Mouse (Mus musculus): ENCODE data around the gene Proser3. TPM values are rescaled to one million over a fixed set of nuclear protein-coding genes. Genes with fewer than 3 reads are reported as not detected.
"Not testable (repeated sequence)": the region's sequence is repeated elsewhere in the genome, so short reads cannot be mapped to it uniquely, and the experiment has no call there.

Proser3 gene
- total RNA-seq, 2 experiments from 2014 or later: 3.4 to 4.4 TPM

DNA sequence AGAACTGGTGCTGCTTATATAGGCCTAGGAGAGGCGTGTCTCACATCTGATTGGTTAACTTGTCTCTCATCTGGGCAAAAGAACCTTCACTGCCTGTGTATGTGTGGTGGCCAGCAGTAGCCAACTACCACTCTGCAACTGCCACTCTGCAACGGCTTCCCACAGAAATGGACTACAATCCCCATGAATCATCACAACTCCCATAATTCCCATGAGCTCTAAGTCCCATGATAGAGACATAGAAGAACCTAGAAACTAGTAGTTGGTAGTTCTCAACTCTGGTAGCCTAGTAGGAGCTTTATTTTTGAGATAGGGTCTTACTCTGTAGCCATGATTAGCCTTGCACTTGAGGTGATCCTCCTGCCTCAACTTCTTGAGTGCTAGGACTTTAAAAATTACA, 2.2 kb downstream of the Proser3 start:
- DNase-seq (ENCODE audit: low spot score in 2 of 2): no peak

DNA sequence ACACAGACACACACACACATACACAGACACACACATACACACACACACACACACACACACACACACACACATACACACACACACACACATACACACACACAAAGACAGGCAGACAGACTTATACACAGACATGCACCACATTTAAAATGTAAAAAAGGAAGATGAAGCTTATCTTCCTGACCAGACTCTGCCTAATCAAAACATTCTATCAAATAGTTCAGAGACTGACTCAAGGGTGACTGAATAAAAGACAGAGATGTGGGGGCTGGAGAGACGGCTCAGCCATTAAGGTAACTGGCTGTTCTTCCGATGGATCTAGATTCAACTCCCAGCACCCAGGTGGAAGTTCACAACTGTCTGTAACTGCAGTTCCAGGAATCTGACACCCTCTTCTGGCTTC, 7.8 kb downstream of the Proser3 start:
- no peak for DNase-seq (ENCODE audit: low spot score in 2 of 2)

DNA sequence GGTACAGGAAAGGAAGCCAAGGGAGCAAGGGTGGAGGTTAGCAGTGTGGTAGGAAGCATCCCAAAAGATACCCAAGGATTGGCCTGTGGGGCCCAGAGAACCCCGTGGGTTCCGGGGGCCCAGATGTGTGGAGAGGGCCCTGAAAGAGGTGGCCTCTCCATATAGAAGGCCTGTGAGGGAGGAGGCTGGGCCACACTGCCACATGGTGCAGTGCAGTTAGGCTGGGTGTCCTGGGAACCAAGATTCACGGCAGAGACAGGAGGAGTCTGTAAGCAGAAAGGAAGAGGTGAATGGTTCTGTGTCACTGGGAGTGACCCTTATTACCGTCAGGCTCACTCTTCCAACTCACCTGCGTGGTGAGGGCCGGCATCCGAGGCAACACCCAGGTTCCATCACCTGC, 11.5 kb downstream of the Proser3 start:
- DNase-seq (ENCODE audit: low spot score in 2 of 2): no peak

DNA sequence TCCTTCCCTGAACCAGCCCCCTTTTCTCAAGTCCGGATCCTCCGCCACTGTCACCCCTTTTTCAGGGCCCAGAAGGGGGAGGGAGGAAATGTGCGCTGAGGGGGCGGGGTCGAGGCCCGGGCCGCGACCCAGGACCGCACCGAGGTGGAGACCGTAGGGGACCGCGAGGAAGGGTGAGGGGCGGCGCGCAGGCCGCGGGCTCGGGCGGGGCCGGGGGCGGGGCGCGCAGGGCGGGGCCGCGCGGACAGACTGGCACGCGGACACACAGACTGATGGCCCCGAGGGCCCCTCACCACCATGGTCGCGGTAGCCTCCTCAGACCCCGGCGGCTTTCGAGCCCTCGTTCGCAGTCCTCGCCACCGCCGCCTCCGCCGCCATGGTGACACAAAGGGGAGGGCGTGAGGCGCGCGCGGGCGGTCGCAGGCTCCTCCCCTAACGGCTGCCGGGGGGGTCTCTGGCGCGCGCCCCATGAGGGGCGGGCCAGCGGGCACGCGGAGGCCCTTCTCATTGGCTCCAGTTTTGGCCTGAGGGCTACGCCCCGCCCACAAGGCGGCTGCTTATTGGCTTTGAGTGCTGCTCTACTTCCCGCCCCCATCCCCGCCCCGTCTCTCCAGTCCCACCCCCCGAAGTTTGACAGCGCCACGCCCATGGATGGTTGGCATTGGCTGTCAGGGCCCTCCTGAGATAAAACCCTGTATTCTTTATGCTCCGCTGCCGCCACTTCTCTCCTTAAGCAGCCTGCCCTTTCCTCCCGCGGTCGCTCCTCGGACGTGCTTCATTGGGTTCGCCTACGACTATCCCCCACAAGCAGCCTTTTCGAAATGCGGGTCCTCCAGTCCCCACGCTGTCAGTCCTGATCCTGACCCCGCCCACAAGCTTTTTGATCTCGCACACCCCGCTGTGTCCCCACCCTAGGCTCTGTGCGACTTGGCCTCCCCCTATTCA, 17.2 kb downstream of the Proser3 start, which contains the start of gene Arhgap33:
Gene Arhgap33, minus strand, starts transcription at position 428 of the 945 bp plus-strand sequence.
- peak; percentile 96 to 98 for DNase-seq (ENCODE audit: low spot score in 2 of 2)

DNA sequence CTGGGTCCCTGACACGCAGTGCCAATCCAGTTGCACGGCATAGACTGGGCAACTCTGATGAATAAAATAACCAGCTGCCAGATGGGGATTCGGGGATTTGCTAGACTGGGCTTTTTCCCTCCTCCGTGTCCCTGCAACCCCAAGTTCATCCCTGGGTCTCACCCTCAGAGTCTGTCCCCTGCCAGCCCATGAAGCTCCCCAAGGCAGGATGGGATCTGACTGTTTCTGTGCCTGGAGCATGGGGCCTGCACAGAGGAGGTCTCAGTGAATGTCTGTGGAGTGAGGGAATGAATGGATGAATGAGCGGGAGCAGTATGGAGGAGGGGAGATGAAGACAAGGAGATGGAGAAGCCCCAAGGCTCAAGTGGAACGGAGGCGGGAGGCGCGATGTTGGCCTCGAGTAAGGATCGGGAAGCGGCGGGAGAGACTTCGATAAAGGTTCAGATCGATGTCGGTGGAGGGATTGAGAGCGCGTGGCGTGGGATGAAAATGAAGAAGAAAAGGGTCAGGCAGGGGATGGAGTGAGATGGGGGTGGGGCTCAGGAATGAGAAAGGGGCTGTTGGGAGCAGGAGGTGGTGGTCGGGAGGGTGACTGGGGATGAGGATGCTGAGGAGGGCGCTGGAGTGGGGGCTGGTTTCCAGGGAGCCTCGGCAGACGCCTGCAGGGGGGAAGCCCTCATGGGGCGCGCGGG, 18.0 kb downstream of the Proser3 start:
- peak; percentile 44 to 59 for DNase-seq (ENCODE audit: low spot score in 2 of 2)

DNA sequence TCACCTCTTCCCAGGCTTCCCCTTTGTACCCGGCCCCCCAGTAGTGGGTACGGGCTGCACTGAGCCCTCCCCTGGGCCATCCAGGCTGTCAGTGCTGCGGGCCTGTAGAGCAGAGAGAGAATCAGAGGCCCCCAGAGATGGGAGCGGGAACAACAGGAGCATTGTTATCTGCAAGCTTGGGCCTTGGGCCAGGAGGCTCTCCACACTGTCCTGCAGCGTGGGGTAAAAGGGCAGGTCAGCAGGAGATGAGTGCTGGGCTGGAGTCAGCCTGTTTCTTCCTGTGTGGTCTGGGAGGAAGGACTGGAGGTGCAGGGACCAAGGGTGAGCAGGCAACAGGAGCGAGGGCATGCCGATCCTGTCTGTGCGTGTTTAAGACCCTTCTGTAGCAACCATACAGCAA, 19.2 kb downstream of the Proser3 start:
- no peak for DNase-seq (ENCODE audit: low spot score in 2 of 2)

DNA sequence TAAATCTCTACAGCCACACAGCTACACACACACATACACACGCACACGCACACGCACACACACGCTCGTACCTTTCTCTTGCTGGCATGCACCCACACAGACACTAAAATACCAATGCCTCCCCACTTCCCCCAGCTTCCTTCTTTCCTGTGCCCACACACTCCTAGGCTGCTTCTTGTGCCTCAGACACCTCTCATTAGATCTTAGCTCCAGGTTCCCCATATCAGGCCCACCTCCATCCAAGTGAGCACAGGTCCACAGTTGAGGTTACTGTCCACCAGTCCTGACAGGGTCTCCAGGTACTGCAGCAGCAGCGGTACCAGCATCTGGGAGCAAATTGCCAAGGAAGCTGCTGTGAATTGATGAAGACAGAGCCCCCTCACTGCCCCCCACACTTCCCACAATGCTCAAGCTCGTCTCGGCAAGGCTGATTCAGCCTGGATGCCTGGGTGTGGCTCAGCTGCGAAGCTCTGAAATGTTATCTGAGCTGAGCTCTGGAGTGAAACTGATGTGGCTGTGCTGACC, 20.7 kb downstream of the Proser3 start:
- DNase-seq (ENCODE audit: low spot score in 2 of 2): no peak

DNA sequence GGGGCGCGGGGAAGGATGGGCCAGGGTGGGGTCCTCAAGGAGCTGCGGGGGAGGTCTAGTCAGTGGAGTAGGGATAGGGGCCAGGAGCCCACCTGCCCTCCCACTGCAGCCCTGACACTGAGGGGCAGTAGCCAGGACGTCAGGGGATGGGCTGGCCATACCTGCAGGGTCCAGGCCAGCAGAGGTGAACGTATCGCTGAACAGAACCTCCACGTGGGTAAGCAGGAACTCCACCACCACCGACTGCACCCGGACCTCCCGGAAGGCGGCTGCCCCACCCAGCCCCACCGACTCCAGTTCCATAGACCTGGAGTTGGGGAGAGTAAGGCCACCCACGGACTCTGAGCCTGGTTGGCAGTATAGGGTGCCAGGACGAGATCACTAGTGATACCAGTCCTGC, 25.1 kb downstream of the Proser3 start:
- no peak for DNase-seq (ENCODE audit: low spot score in 2 of 2)

DNA sequence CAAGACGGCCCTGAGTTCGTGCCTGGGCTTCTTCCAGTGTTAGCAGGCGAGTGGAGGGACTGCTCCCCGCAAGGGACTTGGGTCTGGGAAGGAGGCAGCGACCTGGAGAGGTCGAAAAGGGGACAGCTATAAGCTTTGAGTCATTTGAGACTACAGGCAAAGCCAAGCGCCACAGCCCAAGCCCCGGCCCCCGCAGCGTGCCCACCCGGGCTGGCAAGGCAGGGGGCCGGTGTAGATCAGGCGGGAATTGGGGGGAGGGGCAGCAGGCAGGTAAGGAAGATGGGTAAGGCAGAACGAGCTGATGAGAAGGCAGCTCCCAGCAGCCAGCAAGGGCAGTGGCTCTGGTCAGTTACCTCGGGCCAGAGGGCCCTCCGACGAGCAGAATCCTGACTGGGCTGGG, 25.7 kb downstream of the Proser3 start:
- DNase-seq (ENCODE audit: low spot score in 2 of 2): no peak

DNA sequence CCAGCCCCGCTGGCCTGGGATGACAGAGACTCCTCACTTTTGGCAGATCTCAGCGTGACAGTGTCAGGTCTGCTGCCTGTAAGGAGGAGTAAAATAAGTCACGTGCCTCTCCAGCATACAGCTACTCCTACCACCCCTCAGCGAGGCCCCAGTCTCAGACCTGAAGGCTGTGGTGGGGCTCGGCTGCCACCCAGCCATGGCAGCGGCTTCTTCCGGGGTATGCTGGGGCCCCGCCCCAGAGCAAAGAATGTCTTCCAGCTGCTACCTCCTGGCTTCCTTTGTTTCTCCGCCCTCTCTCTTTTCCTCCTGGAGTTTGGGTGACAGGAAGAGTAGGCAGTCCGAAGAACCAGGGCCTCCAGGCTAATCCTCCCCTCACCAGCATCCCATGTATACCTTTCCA, 26.1 kb downstream of the Proser3 start:
- no peak for DNase-seq (ENCODE audit: low spot score in 2 of 2)

DNA sequence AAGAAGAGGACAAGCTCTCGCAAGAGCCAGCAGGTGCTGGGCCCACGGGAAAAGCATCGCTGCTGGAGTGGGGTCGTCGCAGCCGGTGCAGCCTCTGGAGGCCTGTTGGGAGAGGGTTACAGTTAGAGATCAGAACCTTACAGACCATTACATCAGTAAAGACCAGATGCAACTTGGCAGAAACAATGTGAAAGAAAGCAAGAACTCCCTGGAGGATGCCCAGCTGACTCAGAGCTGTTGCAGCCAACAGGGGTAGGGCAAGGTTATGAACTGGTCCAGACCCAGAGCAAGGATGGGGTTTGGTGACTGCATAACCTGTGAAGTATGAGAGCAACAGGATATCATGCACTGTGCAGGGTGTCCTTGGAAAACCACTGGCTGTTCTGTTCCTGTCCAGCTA, 27.6 kb downstream of the Proser3 start:
- no peak for DNase-seq (ENCODE audit: low spot score in 2 of 2)

DNA sequence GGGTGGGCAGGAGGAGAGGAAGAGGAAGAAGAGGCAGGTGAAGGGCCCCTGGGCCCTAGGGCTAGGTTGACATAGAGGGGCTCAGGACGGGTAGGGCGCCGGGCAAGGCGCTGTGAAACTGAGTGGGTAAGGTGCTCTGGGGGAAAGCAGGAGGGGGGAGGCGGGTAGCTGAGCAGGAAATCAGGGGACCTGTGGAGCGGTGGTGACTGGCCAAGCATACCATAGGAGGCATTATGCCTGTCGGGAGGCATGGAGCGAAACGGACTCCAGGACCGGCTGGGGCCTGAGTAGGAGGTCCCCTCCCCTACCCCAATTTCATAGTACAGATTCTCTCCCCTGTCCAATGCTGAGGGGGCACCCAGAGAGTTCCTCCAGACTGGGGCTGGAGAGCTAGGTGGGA, 29.2 kb downstream of the Proser3 start:
- DNase-seq (ENCODE audit: low spot score in 2 of 2): no peak

DNA sequence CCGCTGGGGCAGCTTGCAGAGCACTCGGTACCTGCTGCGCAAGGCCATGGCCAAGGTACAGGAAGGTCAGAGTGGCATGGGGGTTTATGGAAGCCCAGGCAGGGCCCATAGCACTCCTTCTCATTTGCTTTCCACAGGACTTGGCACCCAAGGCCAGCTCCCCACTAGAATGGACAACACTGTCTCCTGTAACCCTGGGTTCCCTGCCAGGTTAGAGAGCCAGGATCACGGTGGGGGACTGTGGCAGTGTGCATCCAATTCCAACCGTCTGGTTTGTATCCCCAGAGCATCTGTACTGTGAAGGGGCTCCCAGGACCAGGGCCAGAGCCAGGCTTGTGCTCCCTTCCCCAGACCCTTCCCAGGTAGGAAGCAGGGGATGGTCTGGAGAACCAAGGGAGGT, 31.2 kb downstream of the Proser3 start:
- no peak for DNase-seq (ENCODE audit: low spot score in 2 of 2)

DNA sequence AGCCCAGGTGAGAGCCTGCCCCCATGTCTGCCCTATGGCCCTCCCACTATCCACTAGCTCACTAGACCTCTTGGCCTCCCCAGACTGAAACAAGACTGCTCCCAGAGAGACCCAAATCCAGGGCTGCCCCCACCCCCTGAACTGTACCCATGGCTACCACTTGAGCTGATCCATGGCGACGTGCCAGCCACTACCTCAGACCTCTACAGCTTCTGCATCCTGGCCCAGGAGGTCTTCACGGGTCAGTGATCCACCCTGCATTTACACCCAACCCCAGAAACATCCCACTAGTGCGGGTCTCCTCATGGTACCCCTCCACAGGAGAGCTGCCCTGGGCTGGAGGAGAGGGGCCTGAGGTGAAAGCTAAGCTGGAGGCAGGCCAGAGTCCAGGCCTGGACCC, 31.7 kb downstream of the Proser3 start:
- no peak for DNase-seq (ENCODE audit: low spot score in 2 of 2)

DNA sequence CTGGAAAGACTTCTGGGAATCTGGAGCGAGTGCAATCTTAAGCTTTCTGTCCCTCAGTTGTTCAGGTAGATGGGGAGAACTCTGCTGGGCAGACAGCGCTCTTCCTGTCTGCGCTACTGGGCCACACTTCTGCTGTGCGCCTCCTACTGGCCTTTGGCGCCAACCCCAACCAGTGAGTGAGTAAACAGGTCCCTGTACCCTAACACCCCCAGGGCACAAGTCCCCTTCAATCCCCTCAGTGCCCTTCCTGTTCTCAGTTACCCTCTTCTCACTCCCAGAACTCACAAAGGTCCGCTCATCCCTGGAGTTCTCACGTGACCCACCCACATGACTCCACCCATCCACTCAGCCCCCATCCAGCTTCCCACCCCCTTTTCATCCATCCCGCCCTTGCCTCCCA, 33.8 kb downstream of the Proser3 start:
- DNase-seq (ENCODE audit: low spot score in 2 of 2): no peak

DNA sequence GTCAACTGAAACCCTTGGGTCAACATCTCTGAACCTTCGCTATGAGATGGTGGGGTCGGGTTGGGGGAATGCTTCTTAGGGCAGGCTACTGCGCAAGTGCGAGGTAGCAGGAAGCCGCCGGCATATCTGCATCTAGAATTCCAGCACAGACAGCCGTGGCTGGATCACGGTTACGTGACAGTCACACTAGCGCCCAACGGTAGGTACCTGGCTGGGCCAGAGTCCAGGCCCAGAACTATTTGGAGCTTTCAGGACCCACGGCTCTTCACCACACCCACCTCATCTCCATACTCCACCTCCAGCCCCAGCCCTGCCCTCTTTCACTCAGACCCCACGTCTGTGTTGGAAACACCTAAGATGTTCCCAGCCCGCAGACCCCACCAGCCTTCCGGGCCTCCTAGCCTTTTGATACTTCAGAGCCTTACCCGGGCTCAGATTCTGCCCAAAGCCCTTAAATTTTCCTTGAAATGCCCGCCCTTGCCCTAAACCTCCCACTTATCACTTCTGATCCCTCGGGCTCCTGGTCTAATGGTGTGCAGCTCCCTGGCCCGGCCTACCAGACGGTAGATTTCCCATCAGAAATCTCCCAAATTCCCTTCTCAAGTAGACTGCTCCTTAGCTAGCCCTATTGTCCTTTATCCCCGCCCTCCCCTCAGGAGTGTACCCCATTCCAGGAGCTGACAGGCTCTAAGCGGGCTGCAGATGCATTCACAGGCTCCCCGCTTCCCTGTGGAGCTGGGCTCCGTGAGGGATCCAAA, 36.9 kb downstream of the Proser3 start:
- DNase-seq (ENCODE audit: low spot score in 2 of 2): no peak

DNA sequence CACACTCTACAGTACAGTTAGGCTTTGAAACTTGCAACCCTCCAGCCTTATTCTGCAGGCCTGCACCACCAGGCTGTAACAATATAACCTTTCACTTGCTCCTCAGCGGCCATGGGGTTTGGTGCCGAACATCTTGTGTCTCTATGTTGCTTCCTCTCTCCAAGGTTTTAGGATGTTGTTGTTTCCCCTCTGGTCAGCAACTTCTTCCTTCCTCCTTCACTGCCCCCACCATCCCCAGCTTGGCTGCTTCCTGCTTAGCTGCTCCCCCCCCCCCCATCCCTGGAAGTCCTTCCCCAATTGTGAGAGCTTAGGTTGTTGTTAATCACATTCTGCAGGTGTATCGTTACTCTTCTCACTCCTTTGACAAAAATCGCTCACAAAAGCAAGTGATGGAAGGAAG, 44.0 kb downstream of the Proser3 start:
- no peak for DNase-seq (ENCODE audit: low spot score in 2 of 2)

DNA sequence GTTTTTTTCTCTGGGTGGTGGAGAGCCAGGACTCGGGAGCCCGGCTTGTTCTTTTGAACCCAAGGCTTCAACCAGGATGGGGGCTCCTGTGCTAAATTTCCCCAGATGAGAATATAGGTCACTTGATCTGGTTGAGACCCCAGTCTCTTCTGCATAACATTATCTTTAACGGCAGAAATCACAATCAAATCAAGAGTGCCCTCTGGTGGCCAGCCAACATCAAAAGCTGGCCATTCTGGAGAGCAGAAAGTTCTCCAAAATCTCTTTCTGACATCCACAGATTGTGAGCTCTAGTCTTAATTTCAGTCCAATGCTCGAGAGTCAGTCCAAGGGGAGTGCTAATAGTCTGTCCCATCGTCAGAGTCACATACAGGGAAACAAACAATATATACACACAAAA, 50.9 kb downstream of the Proser3 start:
- not testable (repeated sequence) for DNase-seq (ENCODE audit: low spot score in 2 of 2)

DNA sequence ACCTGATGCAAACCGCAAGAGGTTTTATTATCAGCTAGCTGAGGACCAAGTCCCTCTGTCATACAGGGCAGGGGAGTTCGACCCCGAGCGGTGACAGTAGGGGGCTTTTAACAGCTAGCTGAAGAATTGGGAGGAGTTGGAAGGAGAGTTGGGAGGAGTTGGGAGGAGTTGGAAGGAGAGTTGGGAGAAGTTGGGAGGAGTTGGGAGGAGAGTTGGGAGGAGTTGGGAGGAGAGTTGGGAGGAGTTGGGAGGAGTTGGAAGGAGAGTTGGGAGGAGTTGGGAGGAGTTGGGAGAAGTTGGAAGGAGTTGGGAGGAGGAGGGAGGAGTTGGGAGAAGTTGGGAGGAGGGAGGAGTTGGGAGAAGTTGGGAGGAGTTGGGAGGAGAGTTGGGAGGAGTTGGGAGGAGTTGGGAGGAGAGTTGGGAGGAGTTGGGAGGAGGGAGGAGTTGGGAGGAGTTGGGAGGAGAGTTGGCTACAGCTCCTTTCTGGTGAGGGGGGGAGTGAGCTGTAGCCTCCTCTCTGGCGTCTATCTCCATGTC, 56.5 kb downstream of the Proser3 start:
- not testable (repeated sequence) for DNase-seq (ENCODE audit: low spot score in 2 of 2)

DNA sequence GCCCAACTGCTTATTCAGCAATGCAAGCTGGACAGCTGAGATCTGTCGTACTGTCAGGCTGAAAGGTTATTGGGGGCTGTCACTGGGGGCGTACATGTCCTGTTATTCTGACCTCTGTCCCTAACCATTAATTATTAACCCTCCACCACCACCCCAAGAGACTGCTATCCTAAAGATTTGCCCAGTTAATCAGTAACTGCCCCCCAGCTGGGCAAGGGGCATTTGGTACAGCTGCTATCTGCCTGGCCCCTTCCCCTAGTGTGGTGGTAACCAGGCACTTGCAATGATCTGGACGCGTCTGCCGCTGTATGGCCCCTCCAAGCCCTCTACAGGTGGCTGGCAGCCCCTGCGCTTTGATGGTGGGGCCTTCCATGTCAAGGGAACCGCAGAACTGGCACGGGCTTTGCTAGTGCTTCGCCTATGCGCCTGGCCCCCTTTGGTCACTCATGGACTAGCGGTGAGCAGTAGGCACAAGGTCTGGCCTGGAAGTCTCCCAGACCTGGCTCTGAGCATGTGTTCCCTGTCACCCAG, 58.6 kb downstream of the Proser3 start, which contains the start of gene Prodh2:
Gene Prodh2, plus strand, starts transcription at position 222 of the 531 bp plus-strand sequence.
- no peak for DNase-seq (ENCODE audit: low spot score in 2 of 2)

DNA sequence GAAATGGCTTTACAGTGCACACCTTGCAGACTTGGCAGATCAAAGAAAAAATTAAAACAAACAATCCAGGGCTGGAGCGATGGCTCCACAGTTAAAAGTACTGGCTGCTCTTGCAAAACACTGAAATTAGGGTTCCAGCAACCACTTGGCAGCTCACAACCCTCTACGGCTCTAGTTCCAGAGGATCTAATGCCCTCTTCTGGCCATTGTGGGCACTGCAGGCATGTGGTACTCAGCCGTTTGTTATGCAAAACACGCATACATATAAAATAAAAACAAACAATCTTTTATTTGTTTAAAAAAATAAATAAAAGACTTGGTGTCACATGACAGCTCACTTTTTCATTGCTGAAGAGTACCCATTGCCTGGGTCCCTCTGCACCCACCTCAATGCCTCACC, 59.3 kb downstream of the Proser3 start:
- peak; percentile 90 for DNase-seq (ENCODE audit: low spot score in 2 of 2)

Measured in layer of hippocampus, postnatal 10 days (tissue).